Mouse (Mus musculus) midbrain, embryonic 14.5 days (tissue): Measurements from ENCODE around the gene Akr1b3. TPM values are rescaled to one million over a fixed set of nuclear protein-coding genes. Genes with fewer than 3 reads are reported as not detected.

Experiments used
- ATAC-seq: fragments of 200-750 bp; cut with Nextera tagmentation; 2 replicates; pipeline ENCODE4 v1.8.0; 2017; ENCODE audit warnings: moderate number of reproducible peaks, moderate library complexity; ENCODE audit not compliant: low FRiP score, low TSS enrichment
- DNase-seq: peaks from one replicate; pipeline ENCODE4 v3.0.0-alpha.2; 2015
- H3K27ac ChIP-seq: fragments of 300-500 bp; sonication (generic); replicated peaks from 2 replicates; pipeline ENCODE4 v1.5.1; 2014; ENCODE audit warnings: mild to moderate bottlenecking, low read depth, low read length, moderate library complexity
- H3K27me3 ChIP-seq: fragments of 300-500 bp; sonication (generic); 2 replicates; pipeline ENCODE4 v1.6.1; 2014; ENCODE audit warnings: low read length, control low read depth, mixed read lengths; ENCODE audit not compliant: control insufficient read depth, insufficient read depth
- H3K36me3 ChIP-seq: fragments of 300-500 bp; sonication (generic); 2 replicates; pipeline ENCODE4 v1.6.1; 2014; ENCODE audit warnings: low read length, control low read depth; ENCODE audit not compliant: control insufficient read depth, insufficient read depth
- H3K4me1 ChIP-seq: fragments of 300-500 bp; sonication (generic); 2 replicates; pipeline ENCODE4 v1.6.1; 2014; ENCODE audit warnings: mild to moderate bottlenecking, antibody characterized with exemption, low read length, control low read depth; ENCODE audit not compliant: control insufficient read depth, insufficient read depth
- H3K4me2 ChIP-seq: fragments of 300-500 bp; sonication (generic); 2 replicates; pipeline ENCODE4 v1.6.1; 2014; ENCODE audit warnings: mild to moderate bottlenecking, low read length, moderate library complexity
- H3K4me3 ChIP-seq: fragments of 300-500 bp; sonication (generic); replicated peaks from 2 replicates; pipeline ENCODE4 v1.5.1; 2014; ENCODE audit warnings: low read depth, low read length
- H3K9ac ChIP-seq: fragments of 300-500 bp; sonication (generic); replicated peaks from 2 replicates; pipeline ENCODE4 v1.6.1; 2014; ENCODE audit warnings: mild to moderate bottlenecking, low read length, moderate library complexity
- H3K9me3 ChIP-seq: fragments of 300-500 bp; sonication (generic); 2 replicates; pipeline ENCODE4 v1.6.1; 2016; ENCODE audit warnings: low read length, control low read depth, mixed read lengths; ENCODE audit not compliant: control insufficient read depth
- WGBS: fragments of 180-500 bp; shearing (Covaris S2); extraction: QIAGEN DNeasy Blood & Tissue Kit; methylation state at CpG from one replicate; pipeline ENCODE4 v1.1.7; 2014; 5-methylcytosine and 5-hydroxymethylcytosine counted together
- polyA plus RNA-seq: library from polyadenylated mRNA; unstranded; fragments of >200 nt; fragmentation: Nextera tagmentation; extraction: Ambion mirVana; gene quantifications from 2 replicates; pipeline ENCODE4 v1.2.1, GENCODE M21; 2014

The Akr1b3 gene
- polyA plus RNA-seq, 1 experiment from 2014 or later, result 106 TPM

- Histone ChIP-seq H3K4me1 (no peaks in the 10 kb centered on the region), H3K27ac (no peak overlapping the region), H3K4me2 (no peak overlapping the region), H3K27me3 (no peaks in the 10 kb centered on the region), H3K9me3 (no peaks in the 10 kb centered on the region), H3K4me3 (no peak overlapping the region), H3K9ac (no peak overlapping the region), H3K36me3 (no peaks in the 10 kb centered on the region)
- DNase-seq (no peak), ATAC-seq (no peak)
- WGBS, result 83% methylated on average over 8 of the region's 8 CpGs
These were observed 26.6 kb downstream of the Akr1b3 start for GRCm38 (mm10) chr6:34290681-34291080.

- Histone ChIP-seq H3K9me3 (no peaks in the 10 kb centered on the region), H3K4me3 (no peak overlapping the region), H3K4me1 (no peaks in the 10 kb centered on the region), H3K27me3 (no peaks in the 10 kb centered on the region), H3K4me2 (no peak overlapping the region), H3K9ac (no peak overlapping the region), H3K27ac (no peak overlapping the region), H3K36me3 (no peaks in the 10 kb centered on the region)
- DNase-seq, result no peak
- ATAC-seq, result no peak
- WGBS, result 93% methylated on average over 17 of the region's 17 CpGs
These were observed 27.2 kb downstream of the Akr1b3 start for GRCm38 (mm10) chr6:34290091-34290490.

- Histone ChIP-seq H3K4me3 (no peak overlapping the region), H3K27me3 (no peaks in the 10 kb centered on the region), H3K36me3 (no peaks in the 10 kb centered on the region), H3K9me3 (no peaks in the 10 kb centered on the region), H3K4me2 (no peak overlapping the region), H3K9ac (no peak overlapping the region), H3K27ac (no peak overlapping the region), H3K4me1 (no peaks in the 10 kb centered on the region)
- peak; percentile 14 for DNase-seq
- 73% methylated on average over 10 of the region's 10 CpGs for WGBS
- ATAC-seq, result no peak
These were observed 29.2 kb downstream of the Akr1b3 start for GRCm38 (mm10) chr6:34288098-34288497.

- no peak for ATAC-seq
- no peak overlapping the region for H3K4me3 ChIP-seq
- 77% methylated on average over 3 of the region's 3 CpGs for WGBS
- H3K4me2 ChIP-seq, result no peak overlapping the region
- H3K4me1 ChIP-seq, result no peaks in the 10 kb centered on the region
- H3K9me3 ChIP-seq, result no peaks in the 10 kb centered on the region
- H3K36me3 ChIP-seq, result no peaks in the 10 kb centered on the region
- no peak overlapping the region for H3K9ac ChIP-seq
- no peaks in the 10 kb centered on the region for H3K27me3 ChIP-seq
- no peak for DNase-seq
- H3K27ac ChIP-seq, result no peak overlapping the region
These were observed 30.4 kb downstream of the Akr1b3 start for GRCm38 (mm10) chr6:34286841-34287240.

- Histone ChIP-seq H3K4me1 (no peaks in the 10 kb centered on the region), H3K27ac (no peak overlapping the region), H3K4me3 (no peak overlapping the region), H3K9me3 (no peaks in the 10 kb centered on the region), H3K4me2 (no peak overlapping the region), H3K27me3 (no peaks in the 10 kb centered on the region), H3K36me3 (no peaks in the 10 kb centered on the region), H3K9ac (no peak overlapping the region)
- 78% methylated on average over 5 of the region's 5 CpGs for WGBS
- DNase-seq (no peak), ATAC-seq (no peak)
These were observed 38.9 kb downstream of the Akr1b3 start for GRCm38 (mm10) chr6:34278385-34278784.

GRCm38 (mm10) chr6:34277665-34278064 is 39.6 kb downstream of the Akr1b3 start:
- Histone ChIP-seq H3K4me3 (no peak overlapping the region), H3K4me2 (no peak overlapping the region), H3K36me3 (no peaks in the 10 kb centered on the region), H3K27me3 (no peaks in the 10 kb centered on the region), H3K27ac (no peak overlapping the region), H3K9ac (no peak overlapping the region), H3K9me3 (no peaks in the 10 kb centered on the region), H3K4me1 (no peaks in the 10 kb centered on the region)
- 24% methylated on average over 9 of the region's 9 CpGs for WGBS
- no peak for ATAC-seq
- DNase-seq, result peak; percentile 80

GRCm38 (mm10) chr6:34274346-34274745 is 42.9 kb downstream of the Akr1b3 start:
- Histone ChIP-seq H3K27me3 (no peaks in the 10 kb centered on the region), H3K4me2 (no peak overlapping the region), H3K9ac (no peak overlapping the region), H3K9me3 (no peaks in the 10 kb centered on the region), H3K27ac (no peak overlapping the region), H3K4me1 (0 out of 2 replicates have a peak, but pooled peaks cover 4% of the 10 kb centered on the region), H3K4me3 (no peak overlapping the region), H3K36me3 (no peaks in the 10 kb centered on the region)
- ATAC-seq, result no peak
- 95% methylated on average over 2 of the region's 2 CpGs for WGBS
- DNase-seq, result no peak

- ATAC-seq, result no peak
- H3K9me3 ChIP-seq, result no peaks in the 10 kb centered on the region
- no peaks in the 10 kb centered on the region for H3K27me3 ChIP-seq
- no peak overlapping the region for H3K4me2 ChIP-seq
- 84% methylated on average over 2 of the region's 2 CpGs for WGBS
- no peak overlapping the region for H3K4me3 ChIP-seq
- H3K4me1 ChIP-seq, result 0 out of 2 replicates have a peak, but pooled peaks cover 4% of the 10 kb centered on the region
- no peak overlapping the region for H3K27ac ChIP-seq
- H3K9ac ChIP-seq, result no peak overlapping the region
- H3K36me3 ChIP-seq, result no peaks in the 10 kb centered on the region
- no peak for DNase-seq
These were observed 44.2 kb downstream of the Akr1b3 start for GRCm38 (mm10) chr6:34273073-34273472.

- H3K4me2 ChIP-seq, result no peak overlapping the region
- H3K9ac ChIP-seq, result no peak overlapping the region
- H3K4me3 ChIP-seq, result no peak overlapping the region
- no peaks in the 10 kb centered on the region for H3K9me3 ChIP-seq
- ATAC-seq (no peak), DNase-seq (no peak)
- no peak overlapping the region for H3K27ac ChIP-seq
- WGBS, result 91% methylated on average over 5 of the region's 5 CpGs
- no peaks in the 10 kb centered on the region for H3K27me3 ChIP-seq
- H3K4me1 ChIP-seq, result 0 out of 2 replicates have a peak, but pooled peaks cover 4% of the 10 kb centered on the region
- H3K36me3 ChIP-seq, result no peaks in the 10 kb centered on the region
These were observed 44.8 kb downstream of the Akr1b3 start for GRCm38 (mm10) chr6:34272462-34272861.
